Mouse (Mus musculus) stomach, postnatal 0 days (tissue): ENCODE measurements around the gene Cyp27a1. TPM values are rescaled to one million over a fixed set of nuclear protein-coding genes. Genes with fewer than 3 reads are reported as not detected.

Source experiments
- ATAC-seq: fragments of 200-750 bp; cut with Nextera tagmentation; 2 replicates; pipeline ENCODE4 v1.8.0; 2017; ENCODE audit not compliant: low FRiP score, low TSS enrichment
- DNase-seq: peaks from one replicate; pipeline ENCODE4 v3.0.0-alpha.2; 2016; ENCODE audit warnings: low spot score
- H3K27ac ChIP-seq: fragments of 300-500 bp; sonication (generic); replicated peaks from 2 replicates; pipeline ENCODE4 v1.5.1; 2014; ENCODE audit warnings: mild to moderate bottlenecking, control low read depth
- H3K27me3 ChIP-seq: fragments of 300-500 bp; sonication (generic); 2 replicates; pipeline ENCODE4 v1.6.1; 2014; ENCODE audit warnings: low read length; ENCODE audit not compliant: control insufficient read depth, insufficient read depth
- H3K36me3 ChIP-seq: fragments of 300-500 bp; sonication (generic); 2 replicates; pipeline ENCODE4 v1.6.1; 2014; ENCODE audit warnings: low read length, mixed read lengths; ENCODE audit not compliant: control insufficient read depth, insufficient read depth
- H3K4me1 ChIP-seq: fragments of 300-500 bp; sonication (generic); replicated peaks from 2 replicates; pipeline ENCODE4 v1.6.1; 2014; ENCODE audit warnings: antibody characterized with exemption; ENCODE audit not compliant: control insufficient read depth, insufficient read depth
- H3K4me2 ChIP-seq: fragments of 300-500 bp; sonication (generic); replicated peaks from 2 replicates; pipeline ENCODE4 v1.6.1; 2014; ENCODE audit warnings: low read depth, mild to moderate bottlenecking, control low read depth, moderate library complexity
- H3K4me3 ChIP-seq: fragments of 300-500 bp; sonication (generic); 2 replicates; pipeline ENCODE4 v1.5.1; 2014; ENCODE audit warnings: low read depth, low read length, control low read depth
- H3K9ac ChIP-seq: fragments of 300-500 bp; sonication (generic); 2 replicates; pipeline ENCODE4 v1.6.1; 2014; ENCODE audit warnings: mild to moderate bottlenecking, low read length, control low read depth, mixed read lengths
- H3K9me3 ChIP-seq: fragments of 300-500 bp; sonication (generic); 2 replicates; pipeline ENCODE4 v1.6.1; 2016; ENCODE audit warnings: low read length; ENCODE audit not compliant: control insufficient read depth
- CTCF ChIP-seq: IDR thresholded peaks from 2 replicates; pipeline ENCODE4 v1.5.1; 2016; ENCODE audit warnings: antibody characterized with exemption, low read depth, mild to moderate bottlenecking, moderate library complexity
- EP300 ChIP-seq: optimal IDR thresholded peaks from 2 replicates; pipeline ENCODE3; 2016; ENCODE audit warnings: antibody characterized with exemption
- WGBS: fragments of 180-500 bp; shearing (Covaris S2); extraction: QIAGEN DNeasy Blood & Tissue Kit; methylation state at CpG from one replicate; pipeline ENCODE4 v1.1.7; 2014; 5-methylcytosine and 5-hydroxymethylcytosine counted together
- polyA plus RNA-seq: library from polyadenylated mRNA; unstranded; fragments of >200 nt; fragmentation: Nextera tagmentation; extraction: Ambion mirVana; gene quantifications from 2 replicates; pipeline ENCODE4 v1.2.1, GENCODE M21; 2015

Gene Cyp27a1
- polyA plus RNA-seq, 1 experiment from 2014 or later = 8.8 TPM

DNA sequence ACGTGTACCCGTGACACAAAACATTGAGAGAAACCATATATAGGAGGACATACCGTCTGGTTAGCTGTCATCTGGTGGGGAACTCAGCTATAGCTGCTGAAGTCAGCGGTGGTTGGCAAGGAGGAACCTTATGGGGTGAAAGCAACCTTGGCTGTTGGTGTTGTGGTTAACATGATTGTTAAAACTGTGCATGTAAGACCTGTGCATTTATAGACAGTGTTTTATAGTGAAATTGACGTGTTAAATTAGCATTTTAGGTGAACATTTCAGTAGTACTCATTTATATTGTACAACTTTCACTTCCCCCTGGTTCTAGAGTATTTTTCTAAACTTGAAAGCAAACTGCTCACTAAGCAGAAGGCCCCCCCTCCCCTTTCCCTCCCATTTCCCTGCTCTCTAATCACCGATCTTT lies 11.2 kb upstream of the Cyp27a1 start:
- 89% methylated on average over 6 of the region's 6 CpGs for WGBS
- Histone ChIP-seq H3K4me3 (no peak overlapping the region), H3K9ac (no peak overlapping the region), H3K36me3 (peaks cover 9% of the 10 kb centered on the region), H3K4me2 (no peak overlapping the region), H3K9me3 (no peaks in the 10 kb centered on the region), H3K27ac (no peak overlapping the region), H3K4me1 (no peaks in the 10 kb centered on the region), H3K27me3 (no peaks in the 10 kb centered on the region)
- TF ChIP-seq EP300 (no peak), CTCF (no peak)
- ATAC-seq (no peak), DNase-seq (no peak)

DNA sequence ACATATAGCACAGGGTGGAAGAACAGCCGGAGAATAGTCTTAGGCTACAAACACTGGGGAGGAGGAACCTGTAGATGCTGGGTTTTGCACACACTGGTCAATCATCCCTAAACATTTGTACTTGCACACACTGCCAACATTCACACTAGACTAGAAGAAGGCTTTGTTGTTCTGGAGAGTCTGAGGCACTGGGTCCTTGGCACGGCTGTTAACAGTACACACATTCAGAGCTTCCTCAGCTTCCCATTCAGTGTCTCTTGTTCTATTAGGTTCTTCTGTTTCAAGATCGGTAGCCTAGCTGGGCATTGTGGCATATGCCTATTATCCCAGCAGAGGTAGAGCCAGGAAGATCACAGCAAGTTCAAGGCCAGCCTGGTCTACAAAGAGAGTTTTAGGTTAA lies 9.2 kb upstream of the Cyp27a1 start:
- no peak for ATAC-seq
- no peak overlapping the region for H3K4me2 ChIP-seq
- H3K27ac ChIP-seq = no peak overlapping the region
- TF ChIP-seq EP300 (no peak), CTCF (no peak)
- no peak overlapping the region for H3K4me3 ChIP-seq
- H3K9me3 ChIP-seq = no peaks in the 10 kb centered on the region
- no peaks in the 10 kb centered on the region for H3K4me1 ChIP-seq
- H3K9ac ChIP-seq = no peak overlapping the region
- WGBS = 77% methylated on average over 3 of the region's 3 CpGs
- no peak for DNase-seq
- H3K36me3 ChIP-seq = no peaks in the 10 kb centered on the region
- no peaks in the 10 kb centered on the region for H3K27me3 ChIP-seq

DNA sequence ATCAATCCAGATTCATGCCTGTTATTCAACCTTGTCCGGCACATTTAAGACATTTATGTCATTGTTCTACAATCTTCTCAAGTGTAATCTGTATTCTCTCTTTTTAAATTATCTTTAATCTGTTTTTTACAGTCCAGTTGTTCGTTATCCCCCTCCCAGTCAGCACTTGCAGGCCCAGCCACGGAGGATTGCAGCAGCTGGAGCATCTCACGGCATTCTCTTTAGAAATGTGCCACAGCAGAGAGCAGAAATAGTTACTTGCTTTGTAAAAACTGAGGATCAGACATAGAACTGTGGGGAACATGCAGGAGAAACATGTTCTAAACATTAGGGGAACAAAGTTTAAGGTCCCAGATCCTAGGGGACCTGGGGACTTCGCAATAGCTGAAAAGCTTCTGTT lies 8.4 kb upstream of the Cyp27a1 start:
- DNase-seq (no peak), ATAC-seq (no peak)
- Histone ChIP-seq H3K27me3 (no peaks in the 10 kb centered on the region), H3K9me3 (no peaks in the 10 kb centered on the region), H3K27ac (peak overlapping the region; percentile 25; the same call in 1 of the 2 replicates), H3K9ac (no peak overlapping the region), H3K36me3 (no peaks in the 10 kb centered on the region), H3K4me1 (no peaks in the 10 kb centered on the region), H3K4me2 (no peak overlapping the region), H3K4me3 (no peak overlapping the region)
- WGBS = 61% methylated on average over 5 of the region's 5 CpGs
- no peak for TF ChIP-seq CTCF
- no peak for TF ChIP-seq EP300

DNA sequence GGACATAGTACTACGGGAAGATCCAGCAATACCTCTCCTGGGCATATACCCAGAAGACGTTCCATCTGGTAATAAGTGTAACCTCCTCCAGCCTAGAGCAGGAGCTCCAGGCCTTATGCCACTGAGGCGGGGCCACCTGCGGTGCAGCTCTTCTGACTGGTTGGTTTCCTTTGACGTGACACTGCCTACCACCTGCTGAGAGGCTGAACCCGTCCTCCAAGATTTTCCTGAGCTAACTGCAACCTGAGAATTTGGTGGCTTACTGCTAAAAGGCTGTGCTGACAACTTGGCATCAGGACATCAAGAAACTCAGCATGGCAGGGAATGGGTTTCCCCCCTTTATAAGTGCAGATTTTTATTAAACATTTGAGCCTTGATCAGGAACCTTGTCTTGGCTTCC lies 3.8 kb upstream of the Cyp27a1 start:
- Histone ChIP-seq H3K4me2 (no peak overlapping the region), H3K9me3 (no peaks in the 10 kb centered on the region), H3K36me3 (no peaks in the 10 kb centered on the region), H3K4me3 (no peak overlapping the region), H3K9ac (no peak overlapping the region), H3K27me3 (no peaks in the 10 kb centered on the region), H3K27ac (no peak overlapping the region), H3K4me1 (peaks cover 4% of the 10 kb centered on the region; the same call in 1 of the 2 replicates)
- TF ChIP-seq EP300 (no peak), CTCF (no peak)
- no peak for DNase-seq
- 39% methylated on average over 6 of the region's 6 CpGs for WGBS
- no peak for ATAC-seq

DNA sequence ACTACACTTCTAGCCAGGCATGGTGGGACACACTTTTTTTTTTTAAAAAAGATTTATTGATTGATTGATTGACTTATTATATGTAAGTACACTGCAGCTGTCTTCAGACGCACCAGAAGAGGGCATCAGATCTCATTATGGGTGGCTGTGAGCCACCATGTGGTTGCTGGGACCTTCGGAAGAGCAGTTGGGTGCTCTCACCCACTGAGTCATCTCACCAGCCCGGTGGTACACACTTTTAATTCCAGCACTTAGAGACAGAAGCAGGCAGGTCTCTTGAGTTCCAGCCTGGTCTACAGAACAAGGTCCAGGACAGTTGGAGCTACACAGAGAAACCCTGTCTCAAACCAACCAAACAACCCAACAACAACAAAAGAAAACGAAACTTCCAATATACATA lies 1.3 kb upstream of the Cyp27a1 start:
- peak; percentile 24; the same call in 1 of the 2 replicates for TF ChIP-seq CTCF
- no peak for TF ChIP-seq EP300
- H3K36me3 ChIP-seq = no peaks in the 10 kb centered on the region
- no peak for ATAC-seq
- H3K4me3 ChIP-seq = no peak overlapping the region
- no peak overlapping the region for H3K4me2 ChIP-seq
- H3K27ac ChIP-seq = no peak overlapping the region
- H3K27me3 ChIP-seq = no peaks in the 10 kb centered on the region
- no peaks in the 10 kb centered on the region for H3K9me3 ChIP-seq
- H3K9ac ChIP-seq = no peak overlapping the region
- peaks cover 4% of the 10 kb centered on the region; the same call in 1 of the 2 replicates for H3K4me1 ChIP-seq
- no peak for DNase-seq
- 73% methylated on average over 4 of the region's 4 CpGs for WGBS

DNA sequence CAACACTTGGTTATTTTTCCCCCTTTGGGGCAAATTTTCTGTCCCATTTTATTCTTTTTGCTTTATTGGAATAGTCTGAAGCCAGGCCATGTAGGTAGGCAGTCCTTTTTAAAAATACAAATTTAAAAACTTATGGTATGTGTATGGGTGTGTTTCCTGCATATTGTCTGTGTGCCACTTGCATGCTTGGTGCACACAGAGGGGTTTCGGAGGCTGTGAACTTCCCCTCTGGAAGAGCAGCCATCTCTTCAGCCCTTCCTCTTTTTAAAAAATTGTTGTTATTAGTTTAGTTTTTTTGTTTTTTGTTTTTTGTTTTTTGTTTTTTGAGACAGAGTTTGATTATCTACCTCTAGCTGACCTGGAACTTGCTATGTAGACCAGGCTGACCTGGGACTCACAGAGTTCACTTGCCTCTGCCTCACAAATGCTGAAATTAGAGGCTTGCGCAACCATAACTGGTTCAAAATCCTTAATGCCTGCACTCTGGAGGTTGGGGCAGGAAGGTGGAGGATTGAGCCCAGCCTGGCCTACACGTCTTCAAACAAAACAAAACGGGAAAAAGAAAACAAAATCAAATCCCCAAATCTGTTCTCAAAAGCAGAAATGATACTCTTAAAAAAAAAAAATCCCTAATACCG lies 794 bp upstream of the Cyp27a1 start:
- Histone ChIP-seq H3K27ac (peak overlapping the region; percentile 81; the same call in 1 of the 2 replicates), H3K9me3 (no peaks in the 10 kb centered on the region), H3K36me3 (no peaks in the 10 kb centered on the region), H3K4me1 (peaks cover 4% of the 10 kb centered on the region; the same call in 1 of the 2 replicates), H3K27me3 (no peaks in the 10 kb centered on the region), H3K9ac (no peak overlapping the region; the same call in 1 of the 2 replicates), H3K4me3 (peak overlapping the region; percentile 52), H3K4me2 (peak overlapping the region; percentile 94)
- WGBS = 38% methylated on average over 5 of the region's 5 CpGs
- ATAC-seq (no peak), DNase-seq (no peak)
- no peak for TF ChIP-seq EP300
- TF ChIP-seq CTCF = no peak
